In the genomic region with DNA sequence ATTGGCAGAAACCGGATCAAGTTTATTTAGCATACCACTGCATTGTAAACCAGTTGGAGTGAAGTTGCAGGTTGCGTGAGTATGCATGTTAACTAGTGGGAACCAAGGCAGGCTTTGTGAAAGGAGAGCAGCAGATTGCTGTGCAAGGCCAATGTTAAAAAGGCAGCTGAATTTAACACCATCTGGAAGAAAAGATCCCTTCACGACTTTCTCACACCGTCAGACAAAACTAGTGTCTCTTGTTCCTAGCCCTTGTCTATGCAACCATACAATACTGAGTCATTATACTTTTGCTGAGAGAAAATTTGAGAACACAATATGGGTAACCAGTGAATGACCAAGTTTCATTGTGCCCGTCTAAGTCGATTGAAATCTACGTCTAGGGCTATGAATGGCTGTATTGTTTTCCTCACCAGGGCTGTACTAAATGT, we compare ENCODE assay signal across 11 mouse cellular contexts.
A peak's percentile ranks its signal among the peaks of the same experiment; 100 is the strongest.
DNase-seq lines count a peak whose midpoint lies in the region; ATAC-seq lines count a peak whose summit lies in the region.
"Had no signal": no experiment of that assay in that cellular context is flagged by ENCODE, and none has a peak within 500 bp of the region (broad histone marks: within the 10 kb centered on the region; RNA-seq: fewer than 3 reads in every experiment).

No protein-coding gene starts in this region.

- no peaks in the 10 kb centered on the region for H3K36me3 ChIP-seq in hindbrain, embryonic 11.5 days (ENCODE audit: control insufficient read depth, insufficient read depth, low read length)
- peaks cover 21% of the 10 kb centered on the region for H3K36me3 ChIP-seq in neural tube, embryonic 12.5 days
- H3K36me3 ChIP-seq in intestine, embryonic 16.5 days (ENCODE audit: control insufficient read depth, insufficient read depth, low read length): no peaks in the 10 kb centered on the region
- H3K36me3 ChIP-seq: limb, embryonic 15.5 days had no signal

- no peaks in the 10 kb centered on the region for H3K9me3 ChIP-seq in hindbrain, embryonic 11.5 days (ENCODE audit: control insufficient read depth, low read length)
- no peaks in the 10 kb centered on the region for H3K9me3 ChIP-seq in neural tube, embryonic 12.5 days
- no peaks in the 10 kb centered on the region for H3K9me3 ChIP-seq in intestine, embryonic 16.5 days (ENCODE audit: control insufficient read depth, low read length)
- H3K9me3 ChIP-seq: limb, embryonic 15.5 days had no signal

- H3K4me2 ChIP-seq in hindbrain, embryonic 11.5 days (replicated peaks; ENCODE audit: low read depth, low read length): 0 out of 2 replicates have a peak overlapping the region, but pooled peaks have one; percentile 78
- peak overlapping the region; percentile 78 for H3K4me2 ChIP-seq in neural tube, embryonic 12.5 days (replicated peaks)
- no peak overlapping the region for H3K4me2 ChIP-seq in intestine, embryonic 16.5 days (ENCODE audit: low read depth, low read length)
- H3K4me2 ChIP-seq: limb, embryonic 15.5 days had no signal

- H3K9ac ChIP-seq in hindbrain, embryonic 11.5 days (ENCODE audit: low read depth, low read length): peak overlapping the region; percentile 0; the same call in 1 of the 2 replicates
- H3K9ac ChIP-seq in neural tube, embryonic 12.5 days: peak overlapping the region; percentile 35; the same call in 1 of the 2 replicates
- H3K9ac ChIP-seq in intestine, embryonic 16.5 days (ENCODE audit: low read depth, low read length): no peak overlapping the region
- H3K9ac ChIP-seq: limb, embryonic 15.5 days had no signal

- ATAC-seq in hindbrain, embryonic 11.5 days (ENCODE audit: low FRiP score): peak; percentile 28
- peak; percentile 6 for ATAC-seq in neural tube, embryonic 12.5 days (ENCODE audit: low FRiP score, low read depth)
- no peak for ATAC-seq in intestine, embryonic 16.5 days
- ATAC-seq: Patski had no signal

- H3K27me3 ChIP-seq in hindbrain, embryonic 11.5 days (ENCODE audit: control insufficient read depth, insufficient read depth, low read length): no peaks in the 10 kb centered on the region
- no peaks in the 10 kb centered on the region for H3K27me3 ChIP-seq in neural tube, embryonic 12.5 days (replicated peaks)
- peaks cover 41% of the 10 kb centered on the region for H3K27me3 ChIP-seq in intestine, embryonic 16.5 days (replicated peaks; ENCODE audit: control insufficient read depth, insufficient read depth, low read length)

- H3K4me1 ChIP-seq in hindbrain, embryonic 11.5 days (replicated peaks; ENCODE audit: control insufficient read depth, insufficient read depth, low read length): no peaks in the 10 kb centered on the region
- H3K4me1 ChIP-seq in neural tube, embryonic 12.5 days: peaks cover 6% of the 10 kb centered on the region; the same call in 1 of the 2 replicates
- H3K4me1 ChIP-seq in intestine, embryonic 16.5 days (ENCODE audit: control insufficient read depth, insufficient read depth, low read length): no peaks in the 10 kb centered on the region

- H3K4me3 ChIP-seq in hindbrain, embryonic 11.5 days (ENCODE audit: low read depth, low read length): peak overlapping the region; percentile 58
- peak overlapping the region; percentile 26 for H3K4me3 ChIP-seq in neural tube, embryonic 12.5 days
- H3K4me3 ChIP-seq in intestine, embryonic 16.5 days (ENCODE audit: low read length): no peak overlapping the region
- H3K4me3 ChIP-seq: limb, embryonic 15.5 days had no signal

- DNase-seq in cerebellum, postnatal 10 days: peak; percentile 33 to 50
- DNase-seq in cerebellum, adult 11 months: no peak
- DNase-seq in embryo, embryonic 11 days: peak; percentile 67
- DNase-seq in hindbrain, embryonic 11.5 days (ENCODE audit: low spot score): peak; percentile 65
- no peak for DNase-seq in right cerebral cortex, adult 2 months (ENCODE audit: low spot score in 2 of 2)
- DNase-seq in kidney, postnatal 36 days: no peak
- DNase-seq: gastrocnemius, postnatal 25 days had no signal

- 17% methylated on average over 7 of the region's 7 CpGs for WGBS in hindbrain, embryonic 11.5 days
- WGBS in neural tube, embryonic 12.5 days: 8% methylated on average over 7 of the region's 7 CpGs
- WGBS in intestine, embryonic 16.5 days: 37% methylated on average over 7 of the region's 7 CpGs

- peak overlapping the region; percentile 37 for H3K27ac ChIP-seq in hindbrain, embryonic 11.5 days (ENCODE audit: low read depth, low read length)
- H3K27ac ChIP-seq in neural tube, embryonic 12.5 days: peak overlapping the region; percentile 50; the same call in 1 of the 2 replicates
- no peak overlapping the region for H3K27ac ChIP-seq in intestine, embryonic 16.5 days (ENCODE audit: low read length)
- H3K27ac ChIP-seq: limb, embryonic 15.5 days had no signal

Comparison
In these comparisons a context has a peak if more than half of its experiments do, and no peak if none do; other contexts are left out.
1. DNase-seq: peak in cerebellum, postnatal 10 days (2 of 2), embryo, embryonic 11 days (single experiment) and hindbrain, embryonic 11.5 days (single experiment); none in cerebellum, adult 11 months (single experiment), right cerebral cortex, adult 2 months (0 of 2) and kidney, postnatal 36 days (0 of 2).